8 mouse cellular contexts compared by ENCODE assay signal in the genomic region with DNA sequence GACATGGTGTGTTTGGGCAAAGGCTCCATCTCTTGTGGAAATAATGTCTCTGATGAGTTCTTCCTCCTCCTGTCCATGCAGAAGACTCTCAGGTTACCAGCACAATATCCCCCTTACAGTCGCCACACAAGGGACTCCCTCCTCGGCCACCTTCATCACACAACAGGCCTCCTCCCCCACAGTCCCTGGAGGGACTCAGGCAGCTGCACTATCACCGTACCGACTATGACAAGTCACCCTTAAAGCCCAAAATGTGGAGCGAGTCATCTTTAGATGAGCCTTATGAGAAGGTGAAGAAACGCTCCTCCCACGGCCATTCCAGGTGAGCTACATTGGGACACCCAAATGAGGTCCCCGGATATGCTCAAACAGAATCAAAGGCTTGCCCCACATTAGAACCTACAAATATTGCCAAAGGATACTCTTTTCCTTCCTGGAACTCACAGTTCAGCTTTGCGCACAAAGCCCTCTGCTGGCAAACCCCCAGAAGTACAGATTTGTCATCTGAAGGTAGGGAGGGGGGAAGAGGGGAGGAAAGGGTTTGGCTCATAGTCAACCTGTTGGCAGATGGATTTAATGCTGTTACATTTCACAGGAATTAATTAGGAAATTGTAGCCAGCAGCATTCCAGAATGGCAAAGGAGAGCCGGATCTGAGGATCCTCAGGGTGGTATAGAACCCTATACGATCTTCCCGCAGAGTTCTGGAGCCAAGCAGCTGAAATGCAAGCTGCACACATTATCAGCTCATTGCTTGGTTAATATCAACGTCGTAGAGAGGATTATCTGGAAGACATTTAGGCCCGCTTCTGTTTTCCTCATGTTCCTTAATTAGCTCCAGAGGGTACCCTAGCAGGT. TPM values are rescaled to one million over a fixed set of nuclear protein-coding genes. Genes with fewer than 3 reads are reported as not detected.
A peak's percentile ranks its signal among the peaks of the same experiment; 100 is the strongest.
DNase-seq lines count a peak whose midpoint lies in the region; ATAC-seq lines count a peak whose summit lies in the region.

No protein-coding gene starts in this region.

- H3K27ac ChIP-seq in kidney, embryonic 15.5 days, result 0 out of 2 replicates have a peak overlapping the region, but pooled peaks have one; percentile 24
- H3K27ac ChIP-seq in limb, embryonic 15.5 days, result peak overlapping the region; percentile 43
- no peak overlapping the region for H3K27ac ChIP-seq in neural tube, embryonic 12.5 days

- ATAC-seq in CD4-positive, CD25-positive, alpha-beta regulatory T cell, adult 4 months, result peak; percentile 58
- ATAC-seq in kidney, embryonic 15.5 days (replicated peaks; ENCODE audit: low FRiP score), result peak; percentile 41; the same call in 1 of the 2 replicates
- 0 out of 2 replicates have a peak, but pooled peaks have one; percentile 25 for ATAC-seq in limb, embryonic 15.5 days (ENCODE audit: insufficient number of reproducible peaks, low FRiP score, low TSS enrichment, low read depth)
- peak; percentile 24 for ATAC-seq in neural tube, embryonic 12.5 days (ENCODE audit: low FRiP score, low read depth)

- H3K9ac ChIP-seq in kidney, embryonic 15.5 days, result no peak overlapping the region
- H3K9ac ChIP-seq in limb, embryonic 15.5 days, result no peak overlapping the region
- no peak overlapping the region for H3K9ac ChIP-seq in neural tube, embryonic 12.5 days

- peaks cover 18% of the 10 kb centered on the region for H3K4me1 ChIP-seq in kidney, embryonic 15.5 days
- peaks cover 26% of the 10 kb centered on the region for H3K4me1 ChIP-seq in limb, embryonic 15.5 days
- no peaks in the 10 kb centered on the region for H3K4me1 ChIP-seq in neural tube, embryonic 12.5 days

- H3K4me2 ChIP-seq in kidney, embryonic 15.5 days, result no peak overlapping the region
- H3K4me2 ChIP-seq in limb, embryonic 15.5 days, result no peak overlapping the region
- H3K4me2 ChIP-seq in neural tube, embryonic 12.5 days (replicated peaks), result no peak overlapping the region

- WGBS in kidney, embryonic 15.5 days, result 44% methylated on average over 15 of the region's 15 CpGs
- WGBS in limb, embryonic 15.5 days, result 28% methylated on average over 15 of the region's 15 CpGs
- WGBS in neural tube, embryonic 12.5 days, result 66% methylated on average over 15 of the region's 15 CpGs

- H3K36me3 ChIP-seq in kidney, embryonic 15.5 days, result peaks cover 93% of the 10 kb centered on the region
- H3K36me3 ChIP-seq in limb, embryonic 15.5 days, result peaks cover 52% of the 10 kb centered on the region
- peaks cover 78% of the 10 kb centered on the region for H3K36me3 ChIP-seq in neural tube, embryonic 12.5 days

- no peaks in the 10 kb centered on the region for H3K27me3 ChIP-seq in kidney, embryonic 15.5 days
- H3K27me3 ChIP-seq in limb, embryonic 15.5 days, result no peaks in the 10 kb centered on the region; the same call in 1 of the 2 replicates
- no peaks in the 10 kb centered on the region for H3K27me3 ChIP-seq in neural tube, embryonic 12.5 days (replicated peaks)

- H3K9me3 ChIP-seq in kidney, embryonic 15.5 days (replicated peaks), result no peaks in the 10 kb centered on the region
- no peaks in the 10 kb centered on the region for H3K9me3 ChIP-seq in limb, embryonic 15.5 days
- H3K9me3 ChIP-seq in neural tube, embryonic 12.5 days, result no peaks in the 10 kb centered on the region

- peak; percentile 41 for DNase-seq in T-cell, adult 2 months (ENCODE audit: low spot score)
- peak; percentile 75 to 89 for DNase-seq in cerebellum, postnatal 25 days
- DNase-seq in gastrocnemius, postnatal 14 days, result peak; percentile 67
- peak; percentile 49 for DNase-seq in urinary bladder, postnatal 25 days (ENCODE audit: low spot score)

- intact Hi-C loops in gastrocnemius, postnatal 14 days (cut with DNase I; ENCODE audit: low total_unique reads), result no loop called here

- no peak overlapping the region for H3K4me3 ChIP-seq in kidney, embryonic 15.5 days (replicated peaks)
- no peak overlapping the region for H3K4me3 ChIP-seq in limb, embryonic 15.5 days
- no peak overlapping the region for H3K4me3 ChIP-seq in neural tube, embryonic 12.5 days

RNA-seq across cellular contexts. Expression of gene Prpf18, which starts 50.7 kb away (rescaled TPM):
- polyA plus RNA-seq in CD4-positive, CD25-positive, alpha-beta regulatory T cell, adult 4 months (2017; shearing (Covaris generic)), result 10 to 100 TPM; 48.2 to 64.6 TPM
- total RNA-seq in gastrocnemius, postnatal 14 days (2021), result 10 to 100 TPM; 30.4 to 31.1 TPM
- polyA plus RNA-seq in kidney, embryonic 15.5 days (2015; fragmentation: Nextera tagmentation; extraction: Ambion mirVana), result 37.8 and 38.2 TPM in 2 replicates
- 34.1 and 35.1 TPM in 2 replicates for polyA plus RNA-seq in limb, embryonic 15.5 days (2015; fragmentation: Nextera tagmentation; extraction: Ambion mirVana)
- polyA plus RNA-seq in neural tube, embryonic 12.5 days (2016; fragmentation: Nextera tagmentation; extraction: Ambion mirVana), result 53.7 and 54.1 TPM in 2 replicates
